Mouse (Mus musculus): ENCODE measurements around the gene Oog4. TPM values are rescaled to one million over a fixed set of nuclear protein-coding genes. Genes with fewer than 3 reads are reported as not detected.
"Not testable (repeated sequence)": the region's sequence is repeated elsewhere in the genome, so short reads cannot be mapped to it uniquely, and the experiment has no call there.

Oog4 gene
- not detected in 2 replicates for polyA plus RNA-seq (2012; rRNA removed)

- no peak within 1 kb of the TSS for H3K27ac ChIP-seq (ENCODE audit: insufficient read depth, low read length)
- no peaks in the 10 kb centered on the region for H3K27me3 ChIP-seq (ENCODE audit: control insufficient read depth, insufficient read depth, low read length)
- no peak within 1 kb of the TSS for H3K4me3 ChIP-seq (replicated peaks; ENCODE audit: insufficient read depth, low read depth, low read length)
- H3K4me1 ChIP-seq (ENCODE audit: control insufficient read depth, insufficient read depth, low read length), result no peaks in the 10 kb centered on the region
- WGBS, result 79% methylated on average over 3 of the region's 3 CpGs
- TF ChIP-seq POLR2A (IDR thresholded peaks at IDR 0.05; ENCODE audit: borderline replicate concordance, insufficient read depth, low read length), result no peak
- TF ChIP-seq CTCF (IDR thresholded peaks at IDR 0.05; ENCODE audit: borderline replicate concordance, insufficient read depth, low read depth, low read length), result no peak
- DNase-seq, result no peak
Measured at GRCm38 (mm10) chr4:143450224-143450623, at the start of gene Oog4. Oog4 (minus strand) TSS chr4:143450324.

- DNase-seq; H3K27me3 ChIP-seq (ENCODE audit: control insufficient read depth, insufficient read depth, low read length); H3K4me1 ChIP-seq (ENCODE audit: control insufficient read depth, insufficient read depth, low read length); H3K4me3 ChIP-seq (replicated peaks; ENCODE audit: insufficient read depth, low read depth, low read length); H3K27ac ChIP-seq (ENCODE audit: insufficient read depth, low read length): not testable (repeated sequence)
- WGBS, result 57% methylated on average over 5 of the region's 5 CpGs
Measured at GRCm38 (mm10) chr4:143426770-143427169, 23.4 kb downstream of the Oog4 start.

GRCm38 (mm10) chr4:143414121-143414520 is 36.0 kb downstream of the Oog4 start:
- H3K27me3 ChIP-seq (ENCODE audit: control insufficient read depth, insufficient read depth, low read length), result no peaks in the 10 kb centered on the region
- TF ChIP-seq POLR2A (IDR thresholded peaks at IDR 0.05; ENCODE audit: borderline replicate concordance, insufficient read depth, low read length) (no peak), CTCF (IDR thresholded peaks at IDR 0.05; ENCODE audit: borderline replicate concordance, insufficient read depth, low read depth, low read length) (no peak)
- H3K4me1 ChIP-seq (ENCODE audit: control insufficient read depth, insufficient read depth, low read length), result no peaks in the 10 kb centered on the region; the same call in 1 of the 2 replicates
- H3K27ac ChIP-seq (ENCODE audit: insufficient read depth, low read length), result no peak overlapping the region
- 88% methylated on average over 3 of the region's 3 CpGs for WGBS
- DNase-seq, result no peak
- no peak overlapping the region for H3K4me3 ChIP-seq (replicated peaks; ENCODE audit: insufficient read depth, low read depth, low read length)

- TF ChIP-seq CTCF (IDR thresholded peaks at IDR 0.05; ENCODE audit: borderline replicate concordance, insufficient read depth, low read depth, low read length) (no peak), POLR2A (IDR thresholded peaks at IDR 0.05; ENCODE audit: borderline replicate concordance, insufficient read depth, low read length) (no peak)
- Histone ChIP-seq H3K4me3 (replicated peaks; ENCODE audit: insufficient read depth, low read depth, low read length) (no peak overlapping the region), H3K27ac (ENCODE audit: insufficient read depth, low read length) (no peak overlapping the region), H3K4me1 (ENCODE audit: control insufficient read depth, insufficient read depth, low read length) (no peaks in the 10 kb centered on the region; the same call in 1 of the 2 replicates), H3K27me3 (ENCODE audit: control insufficient read depth, insufficient read depth, low read length) (no peaks in the 10 kb centered on the region)
- 98% methylated on average over 1 of the region's 1 CpGs for WGBS
- no peak for DNase-seq
Measured at GRCm38 (mm10) chr4:143413621-143414020, 36.5 kb downstream of the Oog4 start.

- Histone ChIP-seq H3K4me1 (ENCODE audit: control insufficient read depth, insufficient read depth, low read length) (no peaks in the 10 kb centered on the region; the same call in 1 of the 2 replicates), H3K4me3 (replicated peaks; ENCODE audit: insufficient read depth, low read depth, low read length) (peak within 1 kb of the TSS; percentile 96), H3K27ac (ENCODE audit: insufficient read depth, low read length) (peak within 1 kb of the TSS; percentile 46; the same call in 1 of the 2 replicates), H3K27me3 (ENCODE audit: control insufficient read depth, insufficient read depth, low read length) (no peaks in the 10 kb centered on the region)
- WGBS, result under 1% methylated on average over 50 of the region's 50 CpGs
- DNase-seq, result peak; percentile 93
- peak; percentile 41; the same call in 1 of the 2 replicates for TF ChIP-seq POLR2A (IDR thresholded peaks at IDR 0.05; ENCODE audit: borderline replicate concordance, insufficient read depth, low read length)
- TF ChIP-seq CTCF (IDR thresholded peaks at IDR 0.05; ENCODE audit: borderline replicate concordance, insufficient read depth, low read depth, low read length), result no peak
Measured at GRCm38 (mm10) chr4:143412219-143413092, 37.7 kb downstream of the Oog4 start, which contains the start of gene Pramef8. Pramef8 (plus strand) TSS chr4:143412426.

- 45% methylated on average over 5 of the region's 5 CpGs for WGBS
- peak; percentile 23 to 26 for DNase-seq
- H3K27ac ChIP-seq (ENCODE audit: insufficient read depth, low read length), result no peak overlapping the region
Measured at GRCm38 (mm10) chr4:143411566-143412218, 38.4 kb downstream of the Oog4 start.

GRCm38 (mm10) chr4:143394181-143394580 is 55.9 kb downstream of the Oog4 start, which contains the start of gene Pramel1:
Pramel1 (plus strand) TSS chr4:143394428.
- Histone ChIP-seq H3K4me3 (replicated peaks; ENCODE audit: insufficient read depth, low read depth, low read length) (no peak within 1 kb of the TSS), H3K4me1 (ENCODE audit: control insufficient read depth, insufficient read depth, low read length) (no peaks in the 10 kb centered on the region), H3K27me3 (ENCODE audit: control insufficient read depth, insufficient read depth, low read length) (no peaks in the 10 kb centered on the region), H3K27ac (ENCODE audit: insufficient read depth, low read length) (no peak within 1 kb of the TSS)
- DNase-seq, result no peak
- 82% methylated on average over 26 of the region's 26 CpGs for WGBS
- no peak for TF ChIP-seq POLR2A (IDR thresholded peaks at IDR 0.05; ENCODE audit: borderline replicate concordance, insufficient read depth, low read length)
- TF ChIP-seq CTCF (IDR thresholded peaks at IDR 0.05; ENCODE audit: borderline replicate concordance, insufficient read depth, low read depth, low read length), result no peak

More at GRCm38 (mm10) chr4:143411566-143412218, 38.4 kb downstream of the Oog4 start:
- Histone ChIP-seq H3K4me1 (ENCODE audit: control insufficient read depth, insufficient read depth, low read length) (no peaks in the 10 kb centered on the region; the same call in 1 of the 2 replicates), H3K27me3 (ENCODE audit: control insufficient read depth, insufficient read depth, low read length) (no peaks in the 10 kb centered on the region), H3K4me3 (replicated peaks; ENCODE audit: insufficient read depth, low read depth, low read length) (peak overlapping the region; percentile 96)
- TF ChIP-seq CTCF (IDR thresholded peaks at IDR 0.05; ENCODE audit: borderline replicate concordance, insufficient read depth, low read depth, low read length), result no peak
